Mouse (Mus musculus) ES-E14 (cell line): ENCODE measurements around the gene Tatdn2.

Experiments
- HCFC1 ChIP-seq: IDR thresholded peaks from 2 replicates; pipeline ENCODE4 v1.6.1; 2012; ENCODE audit warnings: low read length, inconsistent platforms, borderline replicate concordance; ENCODE audit not compliant: insufficient read depth
- MAFK ChIP-seq: IDR thresholded peaks from 2 replicates; pipeline ENCODE4 v1.6.1; 2014; ENCODE audit warnings: mild to moderate bottlenecking, low read depth, low read length, inconsistent platforms; ENCODE audit not compliant: insufficient read depth
- ZC3H11A ChIP-seq: IDR thresholded peaks from 2 replicates; pipeline ENCODE4 v1.6.1; 2012; ENCODE audit warnings: low read depth, mild to moderate bottlenecking, inconsistent platforms, low read length, borderline replicate concordance

DNA sequence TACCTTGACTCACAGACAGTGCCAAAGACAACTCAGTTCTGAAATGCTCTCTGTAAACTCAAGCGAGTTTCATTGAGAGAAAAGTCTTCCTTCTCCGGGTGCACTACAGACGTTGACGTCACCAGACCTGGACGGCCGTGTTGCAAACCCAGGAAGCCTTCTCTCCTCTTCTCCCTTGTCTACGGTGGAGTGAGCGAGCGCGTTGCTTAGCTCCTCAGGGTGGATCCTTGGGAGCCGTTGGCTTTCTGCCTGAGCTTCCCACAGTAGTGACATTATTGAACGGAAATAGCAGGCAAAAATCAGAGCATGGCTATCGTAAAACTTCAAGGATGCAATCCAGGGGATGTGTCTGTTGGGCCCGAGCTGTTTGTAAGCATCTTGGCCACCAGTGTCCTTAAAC, 50.4 kb downstream of the Tatdn2 start:
- TF ChIP-seq ZC3H11A = no peak
- TF ChIP-seq MAFK = no peak
- TF ChIP-seq HCFC1 = no peak
